Mouse (Mus musculus) liver, embryonic 11.5 days (tissue): ENCODE data around the gene Aanat. TPM values are rescaled to one million over a fixed set of nuclear protein-coding genes. Genes with fewer than 3 reads are reported as not detected.

Experiments used
- ATAC-seq: fragments of 200-750 bp; cut with Nextera tagmentation; replicated peaks from 2 replicates; pipeline ENCODE4 v1.8.0; 2017; ENCODE audit warnings: moderate number of reproducible peaks, mild to moderate bottlenecking, moderate TSS enrichment, moderate library complexity; ENCODE audit not compliant: low FRiP score
- DNase-seq: peaks from one replicate; pipeline ENCODE4 v3.0.0-alpha.2; 2017; ENCODE audit warnings: low spot score
- H3K27ac ChIP-seq: fragments of 300-500 bp; sonication (generic); 2 replicates; pipeline ENCODE4 v1.5.1; 2014; ENCODE audit warnings: mild to moderate bottlenecking, low read depth, low read length, control low read depth
- H3K27me3 ChIP-seq: fragments of 300-500 bp; sonication (generic); replicated peaks from 2 replicates; pipeline ENCODE4 v1.6.1; 2014; ENCODE audit warnings: low read length, mixed read lengths; ENCODE audit not compliant: control insufficient read depth, insufficient read depth
- H3K36me3 ChIP-seq: fragments of 300-500 bp; sonication (generic); 2 replicates; pipeline ENCODE4 v1.6.1; 2014; ENCODE audit warnings: mild to moderate bottlenecking, low read length, moderate library complexity, mixed read lengths; ENCODE audit not compliant: control insufficient read depth, insufficient read depth
- H3K4me1 ChIP-seq: fragments of 300-500 bp; sonication (generic); replicated peaks from 2 replicates; pipeline ENCODE4 v1.6.1; 2014; ENCODE audit warnings: low read length, mixed read lengths; ENCODE audit not compliant: control insufficient read depth, insufficient read depth
- H3K4me2 ChIP-seq: fragments of 300-500 bp; sonication (generic); 2 replicates; pipeline ENCODE4 v1.6.1; 2014; ENCODE audit warnings: mild to moderate bottlenecking, control low read depth, moderate library complexity
- H3K4me3 ChIP-seq: fragments of 300-500 bp; sonication (generic); 2 replicates; pipeline ENCODE4 v1.5.1; 2014; ENCODE audit warnings: low read depth, low read length, control low read depth
- H3K9ac ChIP-seq: fragments of 300-500 bp; sonication (generic); 2 replicates; pipeline ENCODE4 v1.6.1; 2014; ENCODE audit warnings: low read depth, low read length, control low read depth
- H3K9me3 ChIP-seq: fragments of 300-500 bp; sonication (generic); 2 replicates; pipeline ENCODE4 v1.6.1; 2016; ENCODE audit warnings: low read length, inconsistent platforms, mixed read lengths; ENCODE audit not compliant: control insufficient read depth
- WGBS: fragments of 180-500 bp; shearing (Covaris S2); extraction: QIAGEN DNeasy Blood & Tissue Kit; methylation state at CpG from one replicate; pipeline ENCODE4 v1.1.7; 2014; 5-methylcytosine and 5-hydroxymethylcytosine counted together
- polyA plus RNA-seq: library from polyadenylated mRNA; unstranded; fragments of >200 nt; fragmentation: Nextera tagmentation; extraction: Ambion mirVana; gene quantifications from 2 replicates; pipeline ENCODE4 v1.2.1, GENCODE M21; 2014

Aanat gene
- polyA plus RNA-seq, 1 experiment from 2014 or later: not detected

DNA sequence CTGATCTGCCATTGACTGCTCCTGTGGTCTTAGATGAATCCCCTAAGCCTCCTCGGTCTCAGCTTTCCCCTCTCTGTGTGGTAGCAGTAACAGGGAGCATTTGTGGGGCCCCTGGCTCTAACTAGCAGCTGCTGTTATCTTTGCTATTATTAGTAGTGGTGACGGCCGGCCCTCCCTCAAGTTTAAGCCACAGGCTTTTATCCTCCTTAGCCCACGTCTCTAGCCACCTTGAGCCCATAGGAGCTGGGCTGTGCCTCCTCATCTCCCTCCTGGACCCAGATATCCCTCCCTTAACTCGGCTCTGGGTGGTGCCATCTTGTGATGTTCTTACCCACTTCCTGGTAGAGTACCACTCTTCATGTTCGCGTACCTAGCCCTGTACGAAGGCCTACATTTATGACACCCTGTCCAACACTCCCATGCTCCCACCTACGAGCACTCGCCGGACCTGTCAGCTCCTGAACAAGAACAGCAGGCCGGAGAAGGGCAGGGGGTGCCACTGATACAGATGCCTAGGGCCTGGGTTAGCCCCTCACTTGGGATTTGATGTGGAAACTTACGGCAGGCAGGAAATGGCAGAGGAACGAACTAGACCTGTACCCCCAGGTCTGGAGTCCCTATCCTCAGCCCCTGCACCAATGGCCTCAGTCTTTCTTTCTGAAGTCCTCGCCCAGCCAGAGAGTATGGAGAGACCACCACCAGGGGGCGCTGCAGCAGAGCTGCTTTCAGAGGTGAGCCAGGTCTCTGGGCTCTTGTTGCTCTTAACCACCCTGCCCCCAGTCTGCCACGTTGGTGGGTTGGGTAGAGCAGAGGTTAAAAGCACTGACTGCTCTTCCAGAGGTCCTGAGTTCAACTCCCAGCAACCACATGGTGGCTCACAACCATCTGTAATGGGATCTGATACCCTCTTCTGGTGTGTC is 39.1 kb downstream of the Aanat start:
- no peak overlapping the region for H3K4me3 ChIP-seq
- H3K9me3 ChIP-seq: no peaks in the 10 kb centered on the region
- H3K36me3 ChIP-seq: no peaks in the 10 kb centered on the region
- peak overlapping the region; percentile 89 for H3K27ac ChIP-seq
- H3K4me2 ChIP-seq: peak overlapping the region; percentile 89
- no peaks in the 10 kb centered on the region for H3K27me3 ChIP-seq
- H3K9ac ChIP-seq: peak overlapping the region; percentile 41; the same call in 1 of the 2 replicates
- peak; percentile 81 for DNase-seq
- peaks cover 57% of the 10 kb centered on the region for H3K4me1 ChIP-seq
- WGBS: 50% methylated on average over 17 of the region's 17 CpGs
- peak; percentile 35 for ATAC-seq

DNA sequence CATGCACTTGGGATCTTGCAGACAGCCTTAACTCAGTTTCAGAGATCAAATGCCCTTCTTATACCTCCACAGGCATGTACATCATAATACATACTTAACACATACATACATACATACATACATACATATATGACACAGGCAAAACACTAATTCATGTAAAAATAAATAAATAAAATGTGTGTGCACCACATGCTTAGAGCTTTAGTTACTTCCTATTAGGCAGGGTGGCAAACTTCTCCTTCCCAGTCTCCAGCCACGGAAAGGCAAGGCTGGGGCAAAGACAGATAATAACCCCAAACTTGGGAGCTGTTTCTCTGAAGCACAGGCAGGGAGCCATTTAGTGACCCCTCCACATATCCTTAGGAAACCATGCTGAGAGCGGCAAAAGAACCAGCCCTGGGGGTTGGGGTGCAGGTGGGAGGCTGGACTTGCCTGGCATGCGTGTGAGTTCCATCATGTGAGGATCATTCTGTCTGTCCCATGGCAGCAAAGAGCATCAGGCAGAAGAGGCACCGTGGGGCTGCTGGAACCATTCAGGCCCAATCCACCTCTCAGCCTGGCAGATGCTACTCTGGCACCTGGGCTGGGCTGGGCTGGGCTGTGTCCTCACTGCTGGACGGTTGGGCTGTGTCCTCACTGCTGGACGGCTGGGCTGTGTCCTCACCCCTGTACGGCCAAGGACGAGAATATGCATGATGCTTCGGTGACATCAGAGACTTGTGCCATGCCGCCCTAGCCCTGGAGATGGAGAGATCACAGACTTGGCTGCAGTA is 40.3 kb downstream of the Aanat start, which contains the start of gene Rhbdf2:
Gene Rhbdf2, minus strand, starts transcription at position 721 of the 773 bp plus-strand sequence.
- no peak within 1 kb of the TSS for H3K9ac ChIP-seq
- WGBS: 75% methylated on average over 10 of the region's 10 CpGs

GRCm38 (mm10) chr11:116627072-116628020 is 41.1 kb downstream of the Aanat start:
- H3K4me3 ChIP-seq: no peak overlapping the region
- H3K36me3 ChIP-seq: no peaks in the 10 kb centered on the region
- H3K27me3 ChIP-seq: no peaks in the 10 kb centered on the region
- 35% methylated on average over 10 of the region's 10 CpGs for WGBS
- H3K9me3 ChIP-seq: no peaks in the 10 kb centered on the region
- H3K4me2 ChIP-seq: no peak overlapping the region
- no peak overlapping the region for H3K27ac ChIP-seq
- H3K4me1 ChIP-seq: peaks cover 40% of the 10 kb centered on the region
- ATAC-seq: no peak
- no peak overlapping the region for H3K9ac ChIP-seq
- no peak for DNase-seq

More for the DNA sequence above, 40.3 kb downstream of the Aanat start, which contains the start of gene Rhbdf2:
- no peak within 1 kb of the TSS for H3K4me2 ChIP-seq
- no peaks in the 10 kb centered on the region for H3K9me3 ChIP-seq
- no peak for ATAC-seq
- H3K4me1 ChIP-seq: peaks cover 49% of the 10 kb centered on the region
- no peaks in the 10 kb centered on the region for H3K36me3 ChIP-seq
- no peaks in the 10 kb centered on the region for H3K27me3 ChIP-seq
- H3K27ac ChIP-seq: no peak within 1 kb of the TSS
- no peak within 1 kb of the TSS for H3K4me3 ChIP-seq
- DNase-seq: no peak

DNA sequence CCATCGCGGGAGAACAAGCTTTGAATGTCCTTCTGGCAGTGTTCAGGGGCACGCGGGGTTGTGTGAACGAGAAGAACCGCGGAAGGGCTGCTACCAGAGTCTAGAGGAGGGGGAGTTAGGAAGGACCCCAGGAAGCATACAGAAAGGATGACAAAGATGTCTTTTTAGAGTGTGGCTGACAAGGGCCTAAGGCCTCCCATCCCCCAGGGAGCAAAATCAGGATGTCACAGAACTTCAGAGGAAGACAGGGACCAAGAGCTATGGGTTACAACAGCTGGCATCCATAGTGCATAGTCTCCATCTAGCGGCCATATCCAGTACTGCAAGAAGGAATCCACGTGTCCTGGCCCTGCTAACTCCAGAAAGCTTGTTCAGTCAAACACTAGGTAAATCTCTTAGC is 42.5 kb downstream of the Aanat start:
- Histone ChIP-seq H3K9me3 (no peaks in the 10 kb centered on the region), H3K36me3 (no peaks in the 10 kb centered on the region), H3K4me3 (no peak overlapping the region), H3K27ac (no peak overlapping the region), H3K4me1 (peaks cover 30% of the 10 kb centered on the region), H3K9ac (no peak overlapping the region), H3K27me3 (no peaks in the 10 kb centered on the region), H3K4me2 (no peak overlapping the region)
- DNase-seq (peak; percentile 83), ATAC-seq (no peak; the same call in 1 of the 2 replicates)
- 65% methylated on average over 9 of the region's 9 CpGs for WGBS

GRCm38 (mm10) chr11:116629472-116629871 is 43.2 kb downstream of the Aanat start:
- no peak for DNase-seq
- 75% methylated on average over 6 of the region's 6 CpGs for WGBS
- no peaks in the 10 kb centered on the region for H3K9me3 ChIP-seq
- ATAC-seq: no peak
- H3K27me3 ChIP-seq: no peaks in the 10 kb centered on the region
- H3K4me2 ChIP-seq: no peak overlapping the region
- no peak overlapping the region for H3K4me3 ChIP-seq
- no peaks in the 10 kb centered on the region for H3K36me3 ChIP-seq
- no peak overlapping the region for H3K9ac ChIP-seq
- no peak overlapping the region for H3K27ac ChIP-seq
- peaks cover 28% of the 10 kb centered on the region for H3K4me1 ChIP-seq

DNA sequence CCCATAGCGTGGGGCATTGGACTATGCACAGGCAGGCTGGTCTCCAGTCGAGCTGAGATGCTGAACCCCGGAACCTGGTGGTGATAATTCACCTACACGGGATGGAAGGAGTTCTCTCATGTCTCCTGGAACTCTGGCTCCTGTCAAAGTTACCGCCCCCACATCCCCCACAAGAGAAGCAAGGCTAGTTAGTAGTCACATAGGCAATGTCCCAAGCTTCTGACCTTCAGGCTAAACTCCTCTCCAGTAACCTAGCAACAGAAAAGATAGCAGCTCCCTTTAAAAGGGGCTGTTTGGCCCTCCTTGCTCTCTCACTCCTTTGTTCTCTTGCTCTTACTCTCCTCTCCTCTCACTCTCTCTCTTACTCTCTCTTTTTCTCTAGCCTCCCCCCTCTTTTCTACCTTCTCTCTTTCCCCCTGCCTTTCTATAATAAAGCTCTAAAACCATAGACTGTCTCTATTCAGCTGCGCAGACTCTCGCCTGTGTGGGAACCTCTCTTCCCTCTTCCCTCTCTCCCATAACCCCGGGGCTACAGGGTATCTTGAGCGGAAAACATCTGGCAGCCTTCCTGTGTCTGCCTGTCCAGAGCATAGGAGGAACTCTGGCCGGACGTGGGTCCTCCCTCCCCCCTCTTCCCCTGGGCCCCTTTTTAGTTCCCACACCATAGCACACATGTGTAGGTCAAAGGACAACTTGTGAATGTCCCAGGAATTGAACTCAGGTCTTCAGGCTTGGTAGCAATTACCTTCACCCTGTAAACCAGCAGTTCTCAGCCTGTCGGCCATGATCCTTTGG is 44.1 kb downstream of the Aanat start:
- no peak for DNase-seq

DNA sequence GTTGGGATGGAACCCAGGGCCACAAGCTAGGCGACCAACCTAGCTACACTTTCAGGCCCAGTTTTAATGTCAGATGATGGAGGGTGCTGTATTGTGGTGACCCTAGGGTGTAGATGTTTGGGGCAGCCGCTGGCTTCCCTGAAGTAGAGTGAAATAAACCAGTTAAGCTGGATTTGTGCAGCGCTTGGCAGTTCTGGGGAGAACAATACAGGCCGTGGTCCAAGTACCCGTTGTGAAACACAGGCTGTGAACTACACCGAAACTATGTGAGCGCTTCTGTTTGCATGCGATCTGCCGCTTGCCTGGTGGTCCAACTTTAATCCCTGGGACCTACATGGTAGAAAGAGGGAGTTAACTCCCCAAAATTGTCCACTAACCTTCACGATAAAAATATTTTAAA is 46.7 kb downstream of the Aanat start:
- H3K9ac ChIP-seq: no peak overlapping the region
- 84% methylated on average over 10 of the region's 10 CpGs for WGBS
- no peak overlapping the region for H3K27ac ChIP-seq
- DNase-seq (no peak), ATAC-seq (no peak)
- H3K9me3 ChIP-seq: no peaks in the 10 kb centered on the region
- H3K27me3 ChIP-seq: no peaks in the 10 kb centered on the region
- no peak overlapping the region for H3K4me3 ChIP-seq
- no peaks in the 10 kb centered on the region for H3K36me3 ChIP-seq
- H3K4me1 ChIP-seq: peaks cover 8% of the 10 kb centered on the region; the same call in 1 of the 2 replicates
- no peak overlapping the region for H3K4me2 ChIP-seq

More for the DNA sequence above, 44.1 kb downstream of the Aanat start:
- Histone ChIP-seq H3K9ac (no peak overlapping the region), H3K4me2 (no peak overlapping the region), H3K4me3 (no peak overlapping the region), H3K4me1 (peaks cover 19% of the 10 kb centered on the region), H3K27ac (no peak overlapping the region), H3K36me3 (no peaks in the 10 kb centered on the region), H3K27me3 (no peaks in the 10 kb centered on the region), H3K9me3 (no peaks in the 10 kb centered on the region)
- WGBS: 42% methylated on average over 12 of the region's 12 CpGs
- ATAC-seq: no peak
